Mouse (Mus musculus) monocyte, adult 5-6 weeks (primary cell): Measurements from ENCODE around the gene 2210016L21Rik. TPM values are rescaled to one million over a fixed set of nuclear protein-coding genes. Genes with fewer than 3 reads are reported as not detected.

Experiments used
- ATAC-seq: fragments of 153-309, 156-312 bp; replicated peaks from 2 replicates; pipeline ENCODE4 v1.8.0; 2017; ENCODE audit warnings: mild to moderate bottlenecking; ENCODE audit not compliant: low TSS enrichment, insufficient number of reproducible peaks, severe bottlenecking, poor library complexity, low FRiP score
- total RNA-seq: library from RNA; stranded (forward); fragments of 200-1000, 200-491, 200-594 nt; gene quantifications from 3 replicates; pipeline ENCODE4 v1.2.3, GENCODE M21; 2017

Gene 2210016L21Rik
- total RNA-seq, 1 experiment from 2014 or later: 4.2 TPM

DNA sequence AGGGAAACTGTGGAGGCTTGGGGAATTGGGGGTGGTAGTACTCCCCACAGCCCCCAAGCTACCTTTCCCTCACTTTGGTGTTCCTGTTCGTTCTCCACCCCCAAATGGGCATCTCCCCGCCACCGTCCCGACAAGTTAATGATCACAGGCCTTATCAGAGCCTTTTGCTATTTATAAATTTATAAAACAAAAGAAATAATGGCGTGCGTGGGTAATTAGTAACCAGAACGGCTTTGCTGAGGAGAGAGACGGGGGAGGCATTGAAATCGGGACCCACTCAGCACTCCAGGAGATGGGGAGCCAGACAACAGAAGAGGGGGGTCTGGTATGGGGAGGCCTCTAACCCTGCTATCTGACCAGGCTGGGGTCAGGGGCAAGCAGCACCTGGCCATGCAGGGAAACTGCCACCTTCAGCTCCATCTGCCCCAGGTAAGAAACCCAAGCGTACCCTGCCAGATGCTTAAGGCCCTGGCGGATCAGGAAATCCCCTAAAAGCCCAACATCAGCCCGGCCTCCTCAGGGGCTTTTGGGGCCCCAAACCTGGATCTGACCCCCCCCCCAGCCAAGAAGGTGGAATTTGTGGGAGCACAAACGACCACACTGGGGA, 27.8 kb downstream of the 2210016L21Rik start:
- no peak for ATAC-seq

DNA sequence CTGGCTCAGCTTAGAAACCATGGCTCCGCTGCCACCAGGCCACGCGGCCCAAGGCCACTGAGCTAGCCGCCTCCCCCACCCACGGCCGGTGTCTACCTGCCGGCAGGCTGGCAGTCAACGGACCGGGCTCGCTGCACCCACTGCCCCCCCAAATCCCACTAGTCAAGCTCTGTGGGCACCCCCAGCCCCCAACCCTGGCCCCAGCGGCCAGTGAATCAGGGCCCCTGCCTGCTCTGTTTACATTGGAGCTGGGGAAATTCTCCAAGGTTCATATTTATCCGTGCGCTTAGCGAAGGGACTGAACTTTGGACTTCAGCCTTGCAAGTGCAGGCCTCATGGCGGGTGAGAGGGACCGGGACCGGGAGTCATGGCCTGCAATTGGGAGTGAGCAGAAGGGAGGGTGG, 28.9 kb downstream of the 2210016L21Rik start, which contains the start of gene Hnf1a:
Gene Hnf1a (minus strand): TSS at position 271 of the 404 bp plus-strand sequence.
- ATAC-seq: no peak

DNA sequence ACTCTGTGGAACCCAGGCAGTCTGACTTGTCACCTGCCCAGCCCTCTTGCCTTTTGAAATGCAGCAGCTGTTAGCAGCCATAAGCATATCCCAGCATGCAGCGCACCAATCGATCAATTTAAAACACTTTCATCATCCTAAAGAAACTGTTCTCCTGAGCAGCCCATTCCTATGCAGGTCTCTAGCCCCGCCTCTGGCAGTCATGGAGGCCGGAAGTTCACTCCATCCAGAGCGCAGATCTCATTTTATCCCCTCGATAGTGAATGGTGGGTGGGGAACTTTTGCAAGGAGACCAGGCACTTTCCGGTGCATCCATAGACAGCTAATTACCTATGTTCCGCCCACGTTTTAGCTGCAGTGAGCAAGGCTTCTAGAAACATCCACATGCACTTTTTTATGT, 30.2 kb downstream of the 2210016L21Rik start:
- ATAC-seq: no peak

DNA sequence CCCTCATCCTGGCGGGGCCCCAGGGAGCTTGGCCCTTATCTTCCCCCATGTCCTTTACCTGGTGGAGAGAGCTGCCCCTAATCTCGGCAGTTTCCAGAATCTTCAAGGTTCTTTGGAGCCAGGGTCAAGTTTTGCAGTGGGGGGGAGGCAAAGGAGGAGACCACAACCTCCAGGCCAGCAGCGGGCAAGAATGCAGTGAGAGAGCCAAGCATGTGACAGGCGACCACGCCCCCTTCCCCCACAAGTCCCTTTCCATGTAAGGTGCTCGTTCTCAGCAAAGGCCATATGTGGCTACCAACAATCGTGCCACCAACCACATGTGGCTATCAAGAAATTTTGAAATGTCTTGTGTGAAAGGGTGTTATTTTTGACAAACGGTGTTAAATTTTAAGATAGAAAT, 31.2 kb downstream of the 2210016L21Rik start:
- ATAC-seq: no peak

DNA sequence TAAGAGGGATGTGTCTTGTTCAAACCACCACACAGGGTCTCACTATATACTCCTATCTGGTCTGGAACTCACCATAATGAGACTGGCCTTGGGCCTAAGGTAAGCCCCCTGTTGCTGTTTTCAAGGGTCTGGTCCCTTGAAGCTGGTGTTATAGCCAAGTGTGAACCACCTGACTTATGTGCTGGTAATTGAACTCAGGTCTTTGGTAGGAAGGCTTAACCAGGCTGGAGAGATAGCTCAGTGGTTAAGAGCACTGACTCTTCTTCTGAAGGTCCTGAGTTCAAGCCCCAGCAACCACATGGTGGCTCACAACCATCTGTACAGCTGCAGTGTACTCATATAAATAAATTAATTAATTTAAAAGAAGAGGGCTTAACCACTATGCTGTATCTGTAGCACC, 35.0 kb downstream of the 2210016L21Rik start:
- ATAC-seq: no peak

DNA sequence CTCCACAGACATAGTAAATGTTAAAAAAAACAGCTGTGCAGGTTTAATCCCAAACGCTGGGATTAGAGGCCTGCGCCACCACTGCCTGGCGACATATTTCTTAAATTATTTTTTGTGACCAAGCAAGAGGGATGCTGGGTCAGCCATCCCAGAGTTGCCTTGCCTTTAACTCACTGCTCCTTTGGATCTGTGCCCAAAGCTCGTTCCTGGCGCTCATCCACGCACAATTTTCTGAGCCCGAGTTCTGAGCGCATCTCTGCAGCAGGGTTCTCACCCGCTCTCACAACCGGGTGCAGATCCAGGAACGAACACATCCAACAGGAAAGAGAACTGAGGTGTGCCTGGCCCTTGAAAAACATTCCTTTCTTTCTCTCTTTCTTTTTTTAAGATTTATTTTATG, 36.5 kb downstream of the 2210016L21Rik start:
- ATAC-seq: no peak

DNA sequence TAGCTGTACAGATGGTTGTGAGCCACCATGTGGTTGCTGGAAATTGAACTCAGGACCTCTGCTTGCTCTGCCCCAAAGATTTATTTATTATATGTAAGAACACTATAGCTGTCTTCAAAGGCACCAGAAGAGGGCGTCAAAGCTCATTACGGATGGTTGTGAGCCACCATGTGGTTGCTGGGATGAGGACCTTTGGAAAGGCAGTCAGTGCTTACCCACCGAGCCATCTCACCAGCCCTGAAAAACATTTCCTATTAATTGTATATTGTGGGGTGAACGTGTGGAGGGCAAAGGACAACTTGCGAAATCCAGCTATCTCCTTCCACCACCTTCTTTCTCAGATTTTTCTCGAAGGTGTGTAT, 36.9 kb downstream of the 2210016L21Rik start:
- ATAC-seq: no peak

DNA sequence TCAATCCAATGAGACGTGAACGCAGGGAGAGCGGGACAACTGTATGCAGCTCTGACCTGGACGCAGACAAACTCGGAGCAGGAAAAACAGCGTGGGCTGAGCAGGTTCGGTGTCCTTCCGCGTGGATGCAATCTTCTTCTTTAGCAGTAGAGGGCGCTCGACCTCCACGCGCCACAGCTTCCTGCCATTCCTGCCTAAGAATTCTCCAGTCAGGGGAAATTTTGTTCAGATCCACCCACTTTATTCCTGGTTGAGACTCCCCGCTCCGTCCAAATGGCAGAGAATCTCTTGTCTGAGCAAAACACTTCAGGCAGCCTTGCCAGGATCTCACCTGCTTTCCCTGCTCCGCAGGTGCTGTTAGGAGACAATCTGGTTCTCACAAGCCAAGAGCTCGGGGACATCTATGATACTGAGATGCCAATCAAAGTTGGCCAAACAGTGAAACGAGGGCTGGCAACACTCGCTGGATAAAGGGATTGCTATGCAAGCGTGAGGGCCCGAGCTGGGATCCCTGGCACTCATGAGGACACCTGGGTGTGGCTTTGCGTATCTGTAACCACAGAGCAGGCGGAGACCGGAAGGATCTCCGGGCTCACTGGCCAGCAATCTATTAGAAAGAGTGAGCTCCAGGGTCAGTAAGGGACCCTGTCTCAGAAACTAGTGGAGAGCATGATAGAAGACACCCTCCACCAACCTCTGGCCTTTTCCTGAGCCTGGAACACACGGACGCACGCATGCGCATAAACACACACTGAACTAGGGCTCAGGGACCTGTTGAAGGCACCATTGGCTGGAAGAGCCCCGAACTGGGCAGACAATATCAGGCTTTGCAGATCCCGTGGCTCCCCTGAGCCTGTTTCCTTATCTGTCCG, 37.5 kb downstream of the 2210016L21Rik start:
- peak; percentile 89 for ATAC-seq

DNA sequence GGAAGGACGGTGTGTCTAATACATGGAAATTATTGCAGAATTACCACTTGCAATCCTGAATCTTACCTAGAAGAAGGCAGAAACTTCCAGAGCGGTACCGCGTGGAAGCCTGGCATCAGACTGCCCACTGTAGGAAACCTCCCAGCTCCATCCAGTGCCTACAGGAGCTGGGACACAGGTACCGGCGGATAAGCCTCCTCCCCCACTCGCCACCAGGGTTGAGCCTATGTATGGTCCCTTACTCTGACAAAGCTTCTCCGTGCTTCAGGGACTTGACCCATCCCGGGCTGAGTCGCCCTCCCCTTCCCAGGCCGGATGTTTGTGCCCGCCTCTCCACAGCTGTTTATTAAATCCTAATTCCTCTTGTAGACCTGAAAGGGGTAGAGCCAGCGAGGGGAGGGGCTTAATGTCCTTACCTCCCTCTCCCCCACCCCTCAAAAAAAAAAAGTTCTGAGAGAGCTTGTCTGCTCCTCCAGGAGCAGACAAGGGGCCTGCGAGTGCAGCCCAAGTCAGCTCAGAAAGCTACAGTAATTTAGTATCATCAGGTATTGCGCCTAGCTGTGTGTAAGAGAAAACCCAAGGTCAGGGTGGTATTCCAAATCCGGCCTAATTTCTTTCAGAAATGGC, 38.3 kb downstream of the 2210016L21Rik start:
- ATAC-seq: no peak

DNA sequence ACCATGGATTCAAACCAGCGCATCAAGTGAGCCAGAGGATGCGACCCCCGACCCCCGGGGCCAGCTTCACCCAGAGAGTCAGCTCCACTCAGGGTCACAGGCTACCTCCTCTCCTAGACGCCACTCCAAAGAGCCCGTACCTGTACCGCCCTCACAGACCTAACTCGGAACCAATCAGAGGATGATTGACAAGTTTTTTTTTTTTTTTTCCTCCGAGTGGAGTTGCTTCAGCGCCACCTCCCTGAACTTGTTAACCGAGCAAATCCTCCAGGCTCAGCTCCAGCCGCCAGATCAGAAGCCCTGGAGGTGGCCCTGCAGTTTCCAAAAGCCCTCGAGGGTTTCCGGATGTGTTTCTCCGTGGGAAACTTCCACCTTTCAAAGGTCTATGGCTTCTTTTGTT, 40.0 kb downstream of the 2210016L21Rik start:
- ATAC-seq: no peak

DNA sequence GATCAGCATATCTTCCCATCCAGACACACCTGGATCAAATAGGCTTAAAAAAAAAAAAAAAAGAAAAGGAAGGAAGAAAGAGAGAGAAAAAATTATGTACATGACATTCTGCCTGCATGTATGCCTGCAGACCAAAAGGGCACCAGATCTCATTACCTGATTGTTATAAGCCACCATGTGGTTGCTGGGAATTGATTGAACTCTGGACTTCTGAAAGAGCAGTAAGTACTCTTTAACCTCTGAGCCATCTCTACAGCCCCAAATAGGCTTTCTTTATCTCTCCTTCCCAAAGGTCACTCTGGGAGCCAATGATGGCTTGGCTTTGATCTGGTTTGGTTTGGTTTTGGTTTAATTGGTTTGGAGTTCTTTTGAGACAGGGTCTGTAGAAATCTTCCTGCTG, 43.1 kb downstream of the 2210016L21Rik start:
- ATAC-seq: no peak

DNA sequence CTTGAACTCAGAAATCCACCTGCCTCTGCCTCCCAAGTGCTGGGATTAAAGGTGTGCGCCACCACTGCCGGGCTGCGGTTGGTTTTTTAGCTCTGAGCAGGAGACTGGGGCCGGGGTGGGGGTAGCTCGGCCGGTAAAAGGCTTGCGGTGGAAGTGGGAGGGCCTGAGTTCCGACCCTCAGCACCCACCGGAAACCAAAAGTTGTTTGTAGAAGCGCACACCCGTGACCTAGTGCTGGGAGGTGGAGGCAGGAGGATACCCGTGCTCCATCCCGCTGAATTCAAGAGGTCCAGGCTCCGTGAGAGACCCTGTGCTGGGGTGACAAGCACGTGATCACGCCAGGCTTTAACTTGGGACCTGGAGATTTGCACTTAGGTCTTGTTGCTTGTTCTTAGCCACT, 54.5 kb downstream of the 2210016L21Rik start:
- ATAC-seq: no peak

DNA sequence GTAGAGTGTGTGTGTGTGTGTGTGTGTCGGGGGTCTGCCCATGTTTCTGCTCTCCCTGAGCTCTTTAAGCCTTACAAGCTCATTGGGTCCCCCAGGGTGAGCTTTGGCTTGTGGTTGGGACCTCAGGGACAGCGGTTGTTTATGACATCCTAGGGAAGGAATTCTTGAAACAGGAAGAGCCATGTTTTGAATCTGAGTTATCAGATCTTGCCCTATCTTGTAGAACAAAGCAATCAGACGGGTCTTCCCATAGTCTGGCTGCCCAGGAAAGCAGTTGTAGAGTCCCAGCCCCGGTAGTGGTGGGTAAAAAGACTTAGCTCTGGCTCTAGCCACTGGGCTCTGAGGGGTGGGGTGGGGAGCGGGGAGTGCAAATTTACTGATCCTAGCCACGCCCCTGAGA, 55.4 kb downstream of the 2210016L21Rik start:
- no peak for ATAC-seq

Other genes starting within 250 kb of the 2210016L21Rik start
- 9.8 to 16.3 TPM (median 12.8 TPM) in 3 replicates for gene Tchp, start 234.4 kb upstream of the 2210016L21Rik start, total RNA-seq
- gene Ankrd13a, start 167.5 kb upstream of the 2210016L21Rik start, total RNA-seq: 185 to 246 TPM (median 193 TPM) in 3 replicates
- gene Git2, start 166.6 kb upstream of the 2210016L21Rik start, total RNA-seq: 118 to 169 TPM (median 121 TPM) in 3 replicates
- gene 1500011B03Rik, start 118.7 kb upstream of the 2210016L21Rik start, total RNA-seq: 33.0 to 67.3 TPM (median 42.5 TPM) in 3 replicates
- 0.57 TPM in 1 of 3 replicates, not detected in the others for gene 4930519G04Rik, start 88.5 kb upstream of the 2210016L21Rik start, total RNA-seq
- gene Gm9936, start 83.5 kb upstream of the 2210016L21Rik start, total RNA-seq: not detected in 3 replicates
- gene Oasl2, start 45.2 kb upstream of the 2210016L21Rik start, total RNA-seq: 10.6 to 17.9 TPM (median 14.4 TPM) in 3 replicates
- 0.95 to 2.6 TPM (median 1.5 TPM) in 3 replicates for gene Oasl1, start 18.9 kb upstream of the 2210016L21Rik start, total RNA-seq
- gene Hnf1a, start 28.9 kb downstream of the 2210016L21Rik start, total RNA-seq: not detected in 3 replicates
- 29.9 to 52.1 TPM (median 44.8 TPM) in 3 replicates for gene Sppl3, start 69.0 kb downstream of the 2210016L21Rik start, total RNA-seq
- 0.75 TPM in 1 of 3 replicates, not detected in the others for gene Gm10401, start 156.1 kb downstream of the 2210016L21Rik start, total RNA-seq
- gene Acads, start 177.2 kb downstream of the 2210016L21Rik start, total RNA-seq: 10.4 to 19.1 TPM (median 15.8 TPM) in 3 replicates
- 10.1 to 27.7 TPM (median 18.6 TPM) in 3 replicates for gene Unc119b, start 192.8 kb downstream of the 2210016L21Rik start, total RNA-seq
- 59.6 to 65.0 TPM (median 62.6 TPM) in 3 replicates for gene Mlec, start 216.0 kb downstream of the 2210016L21Rik start, total RNA-seq